Mouse (Mus musculus): ENCODE measurements around the gene Nek7.

DNA sequence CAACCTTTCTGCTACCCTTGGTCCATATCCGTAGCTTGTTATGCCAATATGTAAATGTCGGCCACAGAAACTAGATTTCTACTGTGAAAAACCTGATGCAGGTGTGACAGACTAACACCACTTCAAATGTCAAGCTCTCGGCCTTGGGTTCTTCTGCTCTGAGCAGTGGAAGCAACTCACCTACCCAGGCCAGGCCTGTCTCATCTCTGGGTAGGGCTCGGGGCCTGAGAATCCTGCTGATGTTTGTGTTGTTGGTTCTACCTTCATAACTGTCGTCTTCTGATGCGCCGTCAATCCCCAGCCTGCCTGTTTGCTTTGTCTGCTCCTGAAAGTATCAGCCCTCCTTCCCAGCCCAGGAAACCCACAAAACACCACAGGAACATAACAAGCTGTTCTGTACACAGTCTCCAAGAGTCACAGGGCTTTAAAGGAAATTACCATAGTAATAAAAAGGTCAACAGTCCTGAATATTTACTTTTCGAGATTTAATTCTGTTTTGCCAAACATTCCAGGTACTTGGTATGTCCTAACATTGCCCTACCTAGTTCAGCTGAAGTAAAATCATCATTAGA is 29.4 kb downstream of the Nek7 start:
- TF ChIP-seq FLI1 (IDR thresholded peaks at IDR 0.05; ENCODE audit: low read length), result no peak
- no peak for TF ChIP-seq GATA1 (IDR thresholded peaks at IDR 0.05; ENCODE audit: borderline replicate concordance, low read length)

Data from megakaryocyte, embryonic 14.5 days (primary cell).